In genomic region chr17:32068810-32069209, GRCm38 (mm10) we compare ENCODE assay signal across 28 mouse cellular contexts. TPM values are rescaled to one million over a fixed set of nuclear protein-coding genes. Genes with fewer than 3 reads are reported as not detected.
A peak's percentile ranks its signal among the peaks of the same experiment; 100 is the strongest.
DNase-seq lines count a peak whose midpoint lies in the region; ATAC-seq and TF ChIP-seq lines count a peak whose summit lies in the region.
"Had no signal": no experiment of that assay in that cellular context is flagged by ENCODE, and none has a peak within 500 bp of the region (broad histone marks: within the 10 kb centered on the region; RNA-seq: fewer than 3 reads in every experiment).

No protein-coding gene starts in this region.

- 71% methylated on average over 2 of the region's 2 CpGs for WGBS in liver, embryonic 11.5 days
- WGBS in liver, embryonic 14.5 days (ENCODE audit: insufficient replicate concordance): 39% methylated on average over 2 of the region's 2 CpGs
- 63% methylated on average over 2 of the region's 2 CpGs for WGBS in liver, postnatal 0 days (ENCODE audit: insufficient replicate concordance)

- H3K4me3 ChIP-seq in liver, embryonic 11.5 days (ENCODE audit: low read depth, low read length): no peak overlapping the region
- no peak overlapping the region for H3K4me3 ChIP-seq in liver, embryonic 14.5 days (ENCODE audit: insufficient read depth in 1 of 2, low read depth in 2 of 2, low read length in 2 of 2)
- H3K4me3 ChIP-seq in liver, postnatal 0 days (ENCODE audit: low read depth, low read length): no peak overlapping the region
- H3K4me3 ChIP-seq: embryonic facial prominence, embryonic 12.5 days; embryonic facial prominence, embryonic 15.5 days; gastrocnemius, adult 2 months; heart, adult 2 months; heart, embryonic 10.5 days; heart, embryonic 13.5 days had no signal

- no peaks in the 10 kb centered on the region for H3K9me3 ChIP-seq in liver, embryonic 11.5 days (ENCODE audit: control insufficient read depth, low read length)
- no peaks in the 10 kb centered on the region for H3K9me3 ChIP-seq in liver, embryonic 14.5 days (ENCODE audit: control insufficient read depth, low read length)
- H3K9me3 ChIP-seq in liver, postnatal 0 days (ENCODE audit: low read length): 0 out of 2 replicates have a peak, but pooled peaks cover 2% of the 10 kb centered on the region
- H3K9me3 ChIP-seq: embryonic facial prominence, embryonic 15.5 days had no signal

- H3K27me3 ChIP-seq in liver, embryonic 11.5 days (replicated peaks; ENCODE audit: control insufficient read depth, insufficient read depth, low read length): no peaks in the 10 kb centered on the region
- H3K27me3 ChIP-seq in liver, embryonic 14.5 days (ENCODE audit: control insufficient read depth, insufficient read depth, low read length): no peaks in the 10 kb centered on the region
- no peaks in the 10 kb centered on the region for H3K27me3 ChIP-seq in liver, postnatal 0 days (ENCODE audit: insufficient read depth, low read length)
- H3K27me3 ChIP-seq: CH12.LX; embryonic facial prominence, embryonic 12.5 days; embryonic facial prominence, embryonic 15.5 days; heart, embryonic 13.5 days; Patski had no signal

- H3K9ac ChIP-seq in liver, embryonic 11.5 days (ENCODE audit: low read depth, low read length): no peak overlapping the region
- H3K9ac ChIP-seq in liver, embryonic 14.5 days (replicated peaks): no peak overlapping the region
- H3K9ac ChIP-seq in liver, postnatal 0 days (replicated peaks): no peak overlapping the region
- H3K9ac ChIP-seq: embryonic facial prominence, embryonic 12.5 days; embryonic facial prominence, embryonic 15.5 days; forebrain, postnatal 0 days; heart, embryonic 13.5 days; hindbrain, embryonic 14.5 days had no signal

- no peaks in the 10 kb centered on the region for H3K4me1 ChIP-seq in liver, embryonic 11.5 days (replicated peaks; ENCODE audit: control insufficient read depth, insufficient read depth, low read length)
- H3K4me1 ChIP-seq in liver, embryonic 14.5 days (replicated peaks; ENCODE audit: control insufficient read depth in 2 of 2, insufficient read depth in 2 of 2, low read length in 1 of 2): peaks cover 0 to 6% of the 10 kb centered on the region in 2 experiments; a peak in 2 of 4 replicates
- no peaks in the 10 kb centered on the region for H3K4me1 ChIP-seq in liver, postnatal 0 days (ENCODE audit: insufficient read depth)
- H3K4me1 ChIP-seq: embryonic facial prominence, embryonic 12.5 days; embryonic facial prominence, embryonic 15.5 days had no signal

- TF ChIP-seq CTCF in liver, embryonic 14.5 days (IDR thresholded peaks at IDR 0.05; ENCODE audit: low read depth): no peak
- no peak for TF ChIP-seq CTCF in liver, postnatal 0 days (IDR thresholded peaks at IDR 0.05; ENCODE audit: low read depth)

- no peaks in the 10 kb centered on the region for H3K36me3 ChIP-seq in liver, embryonic 11.5 days (ENCODE audit: control insufficient read depth, insufficient read depth, low read length)
- H3K36me3 ChIP-seq in liver, embryonic 14.5 days (replicated peaks; ENCODE audit: control insufficient read depth, insufficient read depth, low read depth): no peaks in the 10 kb centered on the region
- H3K36me3 ChIP-seq in liver, postnatal 0 days (replicated peaks; ENCODE audit: insufficient read depth, low read length): no peaks in the 10 kb centered on the region
- H3K36me3 ChIP-seq: embryonic facial prominence, embryonic 12.5 days; embryonic facial prominence, embryonic 15.5 days; heart, embryonic 10.5 days; heart, embryonic 13.5 days had no signal

- no peak overlapping the region for H3K27ac ChIP-seq in liver, embryonic 11.5 days (ENCODE audit: low read depth, low read length)
- no peak overlapping the region for H3K27ac ChIP-seq in liver, embryonic 14.5 days
- no peak overlapping the region for H3K27ac ChIP-seq in liver, postnatal 0 days (ENCODE audit: low read depth)
- H3K27ac ChIP-seq: embryonic facial prominence, embryonic 12.5 days; embryonic facial prominence, embryonic 15.5 days; gastrocnemius, adult 2 months; heart, adult 2 months; heart, embryonic 10.5 days; heart, embryonic 13.5 days; hindbrain, embryonic 14.5 days had no signal

- peak; percentile 46 for ATAC-seq in liver, embryonic 11.5 days (replicated peaks; ENCODE audit: low FRiP score)
- peak; percentile 65 for ATAC-seq in liver, embryonic 14.5 days (ENCODE audit: insufficient read depth)
- peak; percentile 57 for ATAC-seq in liver, postnatal 0 days
- ATAC-seq: forebrain, embryonic 14.5 days; forebrain, postnatal 0 days; Patski had no signal

- no peak for DNase-seq in liver, embryonic 11.5 days (ENCODE audit: low spot score)
- no peak for DNase-seq in liver
- no peak for DNase-seq in liver, embryonic 14.5 days (ENCODE audit: low read depth in 3 of 3, low spot score in 3 of 3)
- no peak for DNase-seq in liver, postnatal 0 days
- DNase-seq in right cerebral cortex, postnatal 4 days: no peak
- DNase-seq in layer of hippocampus, postnatal 36 days: no peak
- DNase-seq in lung, postnatal 36 days: no peak
- DNase-seq: B cell, adult 2 months; cerebellum, adult 11 months; cerebellum, adult 2 months; cerebellum, adult 9-11 months; cerebellum, postnatal 25 days; forebrain, postnatal 0 days; gastrocnemius, adult 2 months; gastrocnemius, postnatal 25 days; heart, adult 2 months; heart, postnatal 14 days; heart, postnatal 4 days had no signal

- H3K4me2 ChIP-seq in liver, embryonic 11.5 days: no peak overlapping the region
- H3K4me2 ChIP-seq in liver, embryonic 14.5 days (ENCODE audit: low read depth): no peak overlapping the region
- no peak overlapping the region for H3K4me2 ChIP-seq in liver, postnatal 0 days (ENCODE audit: low read depth, low read length)
- H3K4me2 ChIP-seq: embryonic facial prominence, embryonic 12.5 days; embryonic facial prominence, embryonic 15.5 days; heart, embryonic 13.5 days; hindbrain, embryonic 14.5 days had no signal

- TF ChIP-seq EP300 in liver, embryonic 14.5 days (IDR thresholded peaks at IDR 0.05; ENCODE audit: low read depth): peak; percentile 11; the same call in 1 of the 2 replicates
- no peak for TF ChIP-seq EP300 in liver, postnatal 0 days (IDR thresholded peaks at IDR 0.05; ENCODE audit: low read depth)

RNA-seq across cellular contexts. Expression of gene Hsf2bp, which starts 32.7 kb away (rescaled TPM):
- polyA plus RNA-seq in liver, embryonic 11.5 days (2014; fragmentation: Nextera tagmentation; extraction: Ambion mirVana): 0.40 and 0.64 TPM in 2 replicates
- polyA plus RNA-seq in liver, embryonic 14.5 days (2012; rRNA removed): 0.07 and 0.23 TPM in 2 replicates
- 0.10 and 0.28 TPM in 2 replicates for polyA plus RNA-seq in liver, embryonic 14.5 days (2014; fragmentation: Nextera tagmentation; extraction: Ambion mirVana)
- 0.21 and 0.42 TPM in 2 replicates for polyA plus RNA-seq in liver, postnatal 0 days (2015; fragmentation: Nextera tagmentation; extraction: Ambion mirVana)
- 1 to 10 TPM in 1 of 2 experiments, under 1 TPM in 1; 0.43 to 1.3 TPM for total RNA-seq in layer of hippocampus, postnatal 36 days (2021)
- total RNA-seq: common myeloid progenitor, adult 5-6 weeks; G1E had no signal
- polyA plus RNA-seq: G1E had no signal

RNA-seq across cellular contexts. Expression of gene Rrp1b, which starts 32.9 kb away (rescaled TPM):
- polyA plus RNA-seq in liver, embryonic 11.5 days (2014; fragmentation: Nextera tagmentation; extraction: Ambion mirVana): 72.7 and 75.2 TPM in 2 replicates
- polyA plus RNA-seq in liver, embryonic 14.5 days (2012; rRNA removed): 5.2 and 9.1 TPM in 2 replicates
- polyA plus RNA-seq in liver, embryonic 14.5 days (2014; fragmentation: Nextera tagmentation; extraction: Ambion mirVana): 17.7 and 22.1 TPM in 2 replicates
- polyA plus RNA-seq in liver, postnatal 0 days (2015; fragmentation: Nextera tagmentation; extraction: Ambion mirVana): 10.5 and 13.9 TPM in 2 replicates
- 10 to 100 TPM; 17.4 to 19.0 TPM for total RNA-seq in layer of hippocampus, postnatal 36 days (2021)
